Mouse (Mus musculus) heart, embryonic 12.5 days (tissue): Measurements from ENCODE around the gene Palmd. TPM values are rescaled to one million over a fixed set of nuclear protein-coding genes. Genes with fewer than 3 reads are reported as not detected.

Experiments
- ATAC-seq: fragments of 200-750 bp; cut with Nextera tagmentation; 2 replicates; pipeline ENCODE4 v1.8.0; 2017; ENCODE audit warnings: moderate TSS enrichment, moderate library complexity; ENCODE audit not compliant: insufficient number of reproducible peaks, low FRiP score
- H3K27ac ChIP-seq: fragments of 300-500 bp; sonication (generic); 2 replicates; pipeline ENCODE4 v1.5.1; 2016; ENCODE audit warnings: mild to moderate bottlenecking, moderate library complexity; ENCODE audit not compliant: poor library complexity, severe bottlenecking
- H3K27me3 ChIP-seq: fragments of 300-500 bp; sonication (generic); replicated peaks from 2 replicates; pipeline ENCODE4 v1.6.1; 2016; ENCODE audit warnings: mild to moderate bottlenecking, moderate library complexity
- H3K36me3 ChIP-seq: fragments of 300-500 bp; sonication (generic); 2 replicates; pipeline ENCODE4 v1.6.1; 2016; ENCODE audit warnings: mild to moderate bottlenecking, moderate library complexity
- H3K4me1 ChIP-seq: fragments of 300-500 bp; sonication (generic); replicated peaks from 2 replicates; pipeline ENCODE4 v1.6.1; 2016; ENCODE audit warnings: mild to moderate bottlenecking
- H3K4me2 ChIP-seq: fragments of 300-500 bp; sonication (generic); 2 replicates; pipeline ENCODE4 v1.6.1; 2016; ENCODE audit warnings: mild to moderate bottlenecking, moderate library complexity
- H3K4me3 ChIP-seq: fragments of 300-500 bp; sonication (generic); 2 replicates; pipeline ENCODE4 v1.5.1; 2016; ENCODE audit warnings: mild to moderate bottlenecking
- H3K9ac ChIP-seq: fragments of 300-500 bp; sonication (generic); 2 replicates; pipeline ENCODE4 v1.6.1; 2016; ENCODE audit warnings: mild to moderate bottlenecking, moderate library complexity
- H3K9me3 ChIP-seq: fragments of 300-500 bp; sonication (generic); replicated peaks from 2 replicates; pipeline ENCODE4 v1.6.1; 2016; ENCODE audit warnings: mild to moderate bottlenecking, moderate library complexity
- WGBS: fragments of 180-500 bp; shearing (Covaris S2); methylation state at CpG from one replicate; pipeline ENCODE4 v1.1.7; 2016; 5-methylcytosine and 5-hydroxymethylcytosine counted together
- polyA plus RNA-seq: library from polyadenylated mRNA; unstranded; fragments of >200 nt; fragmentation: Nextera tagmentation; extraction: Ambion mirVana; gene quantifications from 2 replicates; pipeline ENCODE4 v1.2.1, GENCODE M21; 2016

Palmd gene
- polyA plus RNA-seq, 1 experiment from 2014 or later, result 13.9 TPM

DNA sequence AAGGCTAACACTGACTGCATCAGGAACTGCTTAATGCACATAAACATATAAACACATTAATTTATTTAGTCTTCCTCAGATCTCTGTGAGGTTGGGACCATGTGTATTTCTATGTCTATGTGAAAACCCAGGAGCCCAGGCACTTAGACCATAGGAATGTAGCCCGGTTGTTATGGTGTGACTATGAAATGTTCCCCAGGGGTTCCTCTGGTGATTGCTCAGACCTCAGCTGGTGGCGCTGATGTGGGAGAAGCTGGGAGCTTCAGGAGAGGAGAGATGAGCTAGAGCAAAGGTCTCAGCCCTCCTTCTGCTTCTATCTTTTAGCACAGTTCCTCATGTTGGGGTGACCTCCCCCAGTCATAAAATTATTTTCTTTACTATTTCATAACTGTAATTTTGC lies 8.4 kb downstream of the Palmd start:
- H3K9ac ChIP-seq, result no peak overlapping the region
- no peaks in the 10 kb centered on the region for H3K4me1 ChIP-seq
- no peaks in the 10 kb centered on the region for H3K36me3 ChIP-seq
- no peaks in the 10 kb centered on the region for H3K9me3 ChIP-seq
- H3K27ac ChIP-seq, result no peak overlapping the region
- no peak overlapping the region for H3K4me2 ChIP-seq
- H3K27me3 ChIP-seq, result no peaks in the 10 kb centered on the region
- WGBS, result 73% methylated on average over 2 of the region's 2 CpGs
- no peak for ATAC-seq
- H3K4me3 ChIP-seq, result no peak overlapping the region

DNA sequence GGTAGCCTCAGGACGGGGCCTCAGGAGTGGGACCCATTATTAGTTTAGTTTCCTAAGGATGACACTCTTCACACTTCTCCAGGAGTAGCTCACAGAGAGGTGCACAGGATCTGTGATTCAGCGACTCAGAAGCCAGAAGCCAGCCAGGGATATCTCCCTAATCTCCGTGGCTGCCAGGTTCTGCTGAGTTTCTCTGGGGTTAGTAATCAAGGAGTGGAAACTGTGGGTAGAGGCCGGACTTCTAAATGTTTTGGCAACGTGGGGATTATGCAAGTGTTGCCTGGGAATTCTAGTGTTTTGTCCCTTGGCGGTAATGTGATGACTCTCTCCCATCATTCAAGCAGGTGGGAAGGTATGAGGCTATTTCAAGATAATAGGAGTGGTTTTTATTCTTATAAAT lies 13.7 kb downstream of the Palmd start:
- no peaks in the 10 kb centered on the region for H3K9me3 ChIP-seq
- ATAC-seq, result no peak
- H3K4me1 ChIP-seq, result peaks cover 14% of the 10 kb centered on the region; the same call in 1 of the 2 replicates
- H3K4me2 ChIP-seq, result no peak overlapping the region
- no peaks in the 10 kb centered on the region for H3K36me3 ChIP-seq
- WGBS, result 57% methylated on average over 6 of the region's 6 CpGs
- H3K27ac ChIP-seq, result no peak overlapping the region
- H3K9ac ChIP-seq, result no peak overlapping the region
- H3K4me3 ChIP-seq, result no peak overlapping the region
- H3K27me3 ChIP-seq, result no peaks in the 10 kb centered on the region

DNA sequence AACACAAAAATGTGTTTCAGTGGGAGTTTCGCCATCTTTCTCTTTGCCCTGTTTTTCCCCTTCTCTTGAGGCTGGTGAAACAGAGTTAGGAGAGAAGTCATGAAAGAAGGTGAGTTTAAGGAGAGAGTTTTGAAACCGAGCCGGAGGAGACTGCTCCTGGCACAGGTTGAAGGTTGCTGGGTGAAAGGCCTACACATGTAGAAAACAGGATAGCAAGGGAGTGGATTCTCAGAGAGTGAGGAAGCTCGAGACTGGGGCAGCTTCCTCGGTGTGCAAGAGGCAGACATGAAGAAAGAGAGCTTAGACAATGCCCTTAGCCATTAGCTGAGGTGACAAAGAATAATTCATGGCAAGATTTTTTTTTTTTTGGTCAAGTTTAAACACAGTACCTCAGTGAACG lies 15.4 kb downstream of the Palmd start:
- no peak overlapping the region for H3K4me3 ChIP-seq
- H3K27ac ChIP-seq, result no peak overlapping the region
- H3K9ac ChIP-seq, result no peak overlapping the region
- no peaks in the 10 kb centered on the region for H3K9me3 ChIP-seq
- 75% methylated on average over 6 of the region's 6 CpGs for WGBS
- no peak overlapping the region for H3K4me2 ChIP-seq
- no peak for ATAC-seq
- H3K4me1 ChIP-seq, result peaks cover 14% of the 10 kb centered on the region; the same call in 1 of the 2 replicates
- H3K27me3 ChIP-seq, result no peaks in the 10 kb centered on the region
- no peaks in the 10 kb centered on the region for H3K36me3 ChIP-seq

DNA sequence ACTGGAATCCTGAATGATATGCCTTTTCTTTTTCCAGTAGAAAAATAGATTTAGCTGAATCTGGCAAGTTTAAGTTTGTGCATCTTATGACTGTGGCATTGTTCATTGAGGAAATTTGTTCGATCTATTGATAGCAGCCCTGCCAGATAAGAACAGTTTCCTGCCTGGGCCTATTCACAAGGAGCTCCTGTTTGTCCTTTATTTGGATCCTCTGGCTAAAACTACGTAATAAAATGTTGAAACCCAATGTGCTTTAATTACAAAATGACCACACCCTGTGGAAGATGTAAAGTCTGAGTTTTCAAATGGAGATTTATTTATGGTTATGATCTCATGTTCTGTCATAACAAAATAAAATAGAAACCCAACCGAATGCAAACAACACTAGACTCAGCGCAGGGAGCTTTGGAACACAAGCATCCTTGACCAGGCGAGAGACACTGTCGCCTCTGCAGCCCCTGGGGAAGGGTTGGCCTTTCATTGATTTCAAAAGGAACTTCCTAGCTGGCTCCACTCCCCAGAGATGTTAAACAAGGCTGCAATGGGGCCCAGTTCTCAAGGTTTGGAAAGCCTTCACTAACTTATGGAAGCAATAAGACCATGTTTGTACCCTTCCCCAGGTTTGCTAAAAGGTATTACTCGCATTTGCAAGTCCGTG lies 16.4 kb downstream of the Palmd start:
- Histone ChIP-seq H3K4me3 (no peak overlapping the region), H3K4me1 (peaks cover 14% of the 10 kb centered on the region; the same call in 1 of the 2 replicates), H3K27ac (no peak overlapping the region), H3K9me3 (no peaks in the 10 kb centered on the region), H3K27me3 (no peaks in the 10 kb centered on the region), H3K4me2 (no peak overlapping the region), H3K36me3 (no peaks in the 10 kb centered on the region), H3K9ac (no peak overlapping the region)
- 69% methylated on average over 8 of the region's 8 CpGs for WGBS
- ATAC-seq, result no peak

DNA sequence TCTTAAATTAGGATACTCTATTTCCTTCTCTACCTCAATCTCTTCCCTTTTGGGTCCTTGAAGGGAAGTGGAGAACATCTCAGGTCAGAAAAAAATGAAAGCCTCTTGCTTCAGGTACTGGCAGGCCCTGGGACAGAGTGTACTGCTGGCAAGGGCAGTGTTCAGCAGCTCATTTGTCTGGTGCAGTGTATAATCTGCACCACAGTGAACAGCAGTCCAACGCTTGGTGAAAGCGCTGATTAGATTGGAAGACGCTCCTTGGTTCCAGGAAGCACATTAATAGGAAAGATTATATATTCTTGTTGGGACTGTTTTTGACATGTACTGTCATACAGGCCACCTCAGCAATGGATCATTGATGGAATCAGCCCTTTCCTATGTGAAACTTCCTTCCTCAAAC lies 17.3 kb downstream of the Palmd start:
- Histone ChIP-seq H3K27ac (no peak overlapping the region), H3K27me3 (no peaks in the 10 kb centered on the region), H3K4me3 (no peak overlapping the region), H3K4me1 (peaks cover 14% of the 10 kb centered on the region; the same call in 1 of the 2 replicates), H3K4me2 (no peak overlapping the region), H3K9ac (no peak overlapping the region), H3K9me3 (no peaks in the 10 kb centered on the region), H3K36me3 (peaks cover 4% of the 10 kb centered on the region; the same call in 1 of the 2 replicates)
- WGBS, result 61% methylated on average over 3 of the region's 3 CpGs
- no peak for ATAC-seq

DNA sequence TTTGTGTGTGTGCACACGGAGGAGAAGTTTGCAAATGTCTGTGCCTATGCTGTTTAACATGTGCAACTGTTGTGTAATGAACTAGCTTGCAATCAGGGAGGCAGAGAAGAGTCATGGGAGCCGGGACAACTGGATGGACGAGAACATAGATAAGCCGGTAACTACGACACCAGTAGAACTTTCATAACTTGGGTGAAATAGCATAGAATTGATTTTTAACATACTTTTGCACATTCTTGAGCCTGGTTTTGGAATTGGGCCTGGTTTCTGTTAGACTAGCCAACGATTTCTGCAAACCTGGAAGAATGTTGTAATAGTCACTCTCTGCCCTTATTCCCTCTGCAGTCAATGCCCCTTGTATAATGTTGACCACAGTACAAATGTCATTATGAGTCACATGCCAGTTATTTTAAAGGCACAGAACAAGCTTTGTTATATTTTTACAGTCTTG lies 18.1 kb downstream of the Palmd start:
- Histone ChIP-seq H3K9me3 (no peaks in the 10 kb centered on the region), H3K27ac (no peak overlapping the region), H3K4me1 (peaks cover 14% of the 10 kb centered on the region; the same call in 1 of the 2 replicates), H3K27me3 (no peaks in the 10 kb centered on the region), H3K4me3 (no peak overlapping the region), H3K36me3 (peaks cover 4% of the 10 kb centered on the region; the same call in 1 of the 2 replicates), H3K9ac (no peak overlapping the region), H3K4me2 (no peak overlapping the region)
- no peak for ATAC-seq
- WGBS, result 74% methylated on average over 6 of the region's 6 CpGs

DNA sequence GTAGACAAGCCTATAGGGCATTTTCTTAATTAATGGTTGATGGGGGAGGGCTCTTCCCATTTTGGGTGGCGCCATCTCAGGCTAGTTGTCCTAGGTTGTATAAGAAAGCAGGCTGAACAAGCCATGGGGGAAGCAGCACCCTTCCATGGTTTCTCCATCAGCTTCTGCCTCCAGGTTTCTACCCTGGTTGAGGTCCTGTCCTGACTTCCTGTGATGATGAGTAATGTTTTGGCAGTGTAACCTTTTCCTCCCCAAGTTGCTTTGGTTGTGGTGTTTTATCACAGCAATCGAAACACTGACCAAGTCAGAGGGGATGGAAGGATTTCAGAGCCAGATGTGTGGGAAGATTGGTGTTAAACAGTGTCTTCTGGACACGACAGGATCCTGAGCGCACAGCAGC lies 22.3 kb downstream of the Palmd start:
- WGBS, result 80% methylated on average over 4 of the region's 4 CpGs
- Histone ChIP-seq H3K4me1 (peaks cover 26% of the 10 kb centered on the region), H3K27me3 (no peaks in the 10 kb centered on the region), H3K36me3 (peaks cover 4% of the 10 kb centered on the region; the same call in 1 of the 2 replicates), H3K9me3 (no peaks in the 10 kb centered on the region), H3K4me2 (no peak overlapping the region), H3K27ac (no peak overlapping the region), H3K4me3 (no peak overlapping the region), H3K9ac (no peak overlapping the region)
- no peak for ATAC-seq

DNA sequence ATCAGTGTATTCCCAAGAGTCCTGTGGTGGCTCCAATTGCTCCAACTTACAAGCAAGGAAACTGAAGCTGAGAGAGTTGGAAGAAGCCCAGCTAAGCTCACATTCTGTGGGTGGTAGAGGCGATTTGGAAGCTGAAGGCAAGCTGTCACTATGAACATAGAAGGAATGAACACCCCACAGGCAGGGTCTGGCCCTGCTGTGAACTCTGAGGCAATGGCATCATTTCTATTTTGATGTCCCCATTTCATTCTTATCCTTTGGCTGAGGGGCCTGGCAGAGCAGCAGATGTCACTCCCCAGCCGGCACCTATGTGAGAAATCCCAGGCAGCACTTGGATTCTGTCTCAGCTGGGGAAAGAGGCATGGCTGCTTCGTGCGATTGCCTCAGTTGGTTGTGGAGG lies 25.4 kb downstream of the Palmd start:
- peak overlapping the region; percentile 67 for H3K27ac ChIP-seq
- H3K4me2 ChIP-seq, result no peak overlapping the region
- peaks cover 9% of the 10 kb centered on the region; the same call in 1 of the 2 replicates for H3K36me3 ChIP-seq
- peaks cover 28% of the 10 kb centered on the region for H3K4me1 ChIP-seq
- no peak overlapping the region for H3K4me3 ChIP-seq
- WGBS, result 32% methylated on average over 4 of the region's 4 CpGs
- peak; percentile 36; the same call in 1 of the 2 replicates for ATAC-seq
- H3K9ac ChIP-seq, result no peak overlapping the region
- no peaks in the 10 kb centered on the region for H3K27me3 ChIP-seq
- H3K9me3 ChIP-seq, result no peaks in the 10 kb centered on the region; the same call in 1 of the 2 replicates

DNA sequence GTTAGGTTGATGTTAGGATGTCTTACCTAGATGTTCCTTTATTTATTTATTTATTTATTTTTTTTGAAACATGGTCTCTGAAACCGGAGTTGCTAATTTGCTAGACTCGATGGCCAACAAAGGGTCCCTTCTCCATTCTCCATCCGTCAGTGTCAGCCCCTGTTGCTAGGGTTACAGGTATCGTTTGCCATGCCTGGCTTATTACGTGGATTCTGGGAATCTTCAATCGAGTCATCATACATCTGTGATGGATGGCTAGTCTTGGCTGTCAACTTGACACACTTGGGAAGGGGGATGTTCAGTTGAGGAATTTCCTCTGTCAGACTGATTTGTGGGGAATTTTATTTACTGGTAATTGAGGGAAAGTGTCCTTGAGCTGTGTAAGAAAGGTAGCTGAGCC lies 26.0 kb downstream of the Palmd start:
- no peak overlapping the region for H3K4me2 ChIP-seq
- WGBS, result 78% methylated on average over 6 of the region's 6 CpGs
- H3K9ac ChIP-seq, result no peak overlapping the region
- H3K27ac ChIP-seq, result peak overlapping the region; percentile 67
- peaks cover 12% of the 10 kb centered on the region; the same call in 1 of the 2 replicates for H3K36me3 ChIP-seq
- no peak overlapping the region for H3K4me3 ChIP-seq
- H3K4me1 ChIP-seq, result peaks cover 28% of the 10 kb centered on the region
- no peaks in the 10 kb centered on the region; the same call in 1 of the 2 replicates for H3K9me3 ChIP-seq
- no peaks in the 10 kb centered on the region for H3K27me3 ChIP-seq
- ATAC-seq, result no peak

DNA sequence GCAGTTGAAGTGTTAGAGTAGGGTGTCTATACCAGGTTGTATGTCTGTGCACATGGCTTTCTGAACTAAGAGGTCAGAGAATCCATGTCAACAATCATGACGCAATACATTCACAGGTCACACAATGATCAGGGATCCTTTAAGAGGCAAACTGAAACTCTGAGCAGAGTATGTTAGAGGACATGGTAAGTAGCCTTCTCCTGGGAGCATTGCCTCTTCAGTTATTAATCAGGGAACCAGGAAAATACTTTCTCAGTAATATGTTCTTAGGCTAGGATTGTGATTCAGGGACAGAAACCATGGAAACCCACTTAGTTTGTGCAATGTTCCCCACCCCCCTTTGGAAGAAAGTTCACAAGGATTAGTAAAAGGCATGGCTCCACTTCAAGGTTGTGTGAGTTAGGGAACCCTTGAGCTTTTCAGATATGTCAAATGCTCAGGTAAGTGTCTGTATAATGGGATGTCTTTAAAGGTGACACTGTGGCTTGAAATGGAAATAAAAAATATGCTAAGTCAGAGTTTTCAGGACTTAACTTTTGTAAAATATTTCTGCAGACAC lies 27.1 kb downstream of the Palmd start:
- Histone ChIP-seq H3K27me3 (no peaks in the 10 kb centered on the region), H3K27ac (no peak overlapping the region), H3K9ac (no peak overlapping the region), H3K4me3 (no peak overlapping the region), H3K4me2 (no peak overlapping the region), H3K4me1 (peaks cover 28% of the 10 kb centered on the region), H3K9me3 (no peaks in the 10 kb centered on the region; the same call in 1 of the 2 replicates), H3K36me3 (peaks cover 8% of the 10 kb centered on the region; the same call in 1 of the 2 replicates)
- 82% methylated on average over 1 of the region's 1 CpGs for WGBS
- no peak for ATAC-seq

DNA sequence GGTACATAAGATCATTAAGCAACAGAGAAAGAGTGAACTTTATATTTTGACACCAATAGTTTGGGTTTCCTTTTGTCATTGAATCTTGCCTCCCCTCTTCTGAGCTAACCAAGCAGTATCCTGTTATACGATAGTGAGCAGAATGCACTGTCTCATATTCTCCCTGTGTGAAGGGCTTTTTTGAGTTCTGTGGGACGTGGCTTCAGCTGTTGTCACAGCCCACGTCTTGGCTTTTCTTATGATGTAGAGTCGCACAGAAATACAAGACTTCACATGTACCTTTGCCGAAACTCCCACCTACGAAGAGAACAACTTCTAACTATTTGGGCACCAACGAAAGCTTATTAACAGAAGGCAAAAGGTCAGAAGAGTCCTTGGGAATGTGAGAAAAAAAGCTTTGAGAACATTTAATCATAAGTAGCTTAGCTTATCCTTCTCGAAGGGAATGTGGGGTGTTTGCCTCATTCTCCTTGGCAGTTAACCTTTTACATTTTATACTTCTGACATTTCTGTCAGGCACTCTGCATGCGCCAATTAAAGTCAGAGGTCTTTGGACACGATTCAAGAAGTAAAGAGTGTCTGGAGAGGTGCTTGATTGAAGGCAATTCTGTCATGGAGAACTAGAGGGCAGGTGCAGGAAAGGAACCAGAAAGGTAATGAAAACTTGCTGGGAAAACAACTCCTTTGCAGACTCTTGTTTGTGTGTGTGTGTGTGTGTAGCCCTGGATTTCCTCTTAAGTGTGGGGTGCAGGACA lies 27.8 kb downstream of the Palmd start:
- Histone ChIP-seq H3K27me3 (no peaks in the 10 kb centered on the region), H3K9ac (no peak overlapping the region), H3K27ac (no peak overlapping the region), H3K4me2 (no peak overlapping the region), H3K9me3 (no peaks in the 10 kb centered on the region; the same call in 1 of the 2 replicates), H3K4me1 (peaks cover 28% of the 10 kb centered on the region), H3K4me3 (no peak overlapping the region), H3K36me3 (peaks cover 8% of the 10 kb centered on the region; the same call in 1 of the 2 replicates)
- no peak for ATAC-seq
- WGBS, result 69% methylated on average over 10 of the region's 10 CpGs
